Mouse (Mus musculus): ENCODE measurements at regions not wholly inside any gene's neighbourhood (a gene's known extent, or its start where the extent isn't known, plus 50 kb on each side); places are given as distances from the start of the nearest gene placed in this dataset.

DNA sequence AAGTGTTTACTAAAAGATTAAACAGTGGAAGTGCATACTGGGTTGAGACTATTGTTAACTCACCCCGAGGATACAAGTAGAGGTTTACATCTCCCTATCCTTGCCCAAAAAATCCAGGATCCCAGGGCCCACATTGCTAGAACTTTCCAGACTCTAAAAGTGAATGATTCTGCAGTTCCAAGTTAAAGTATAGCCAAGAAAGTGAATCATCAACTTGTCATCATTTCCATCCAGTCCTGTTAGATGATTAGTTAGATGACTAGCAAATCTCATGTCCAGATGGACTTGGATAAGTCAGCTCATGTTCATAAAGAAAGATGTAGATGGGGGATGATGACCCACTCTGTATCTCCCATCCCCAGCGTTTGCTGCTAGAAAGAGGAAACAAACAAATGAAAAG, 155.5 kb downstream of the Tbx18 start:
- Histone ChIP-seq H3K4me1 (ENCODE audit: control insufficient read depth, insufficient read depth, low read length) (no peaks in the 10 kb centered on the region), H3K27me3 (ENCODE audit: control insufficient read depth, insufficient read depth, low read length) (no peaks in the 10 kb centered on the region), H3K4me3 (replicated peaks; ENCODE audit: insufficient read depth, low read depth, low read length) (no peak overlapping the region), H3K27ac (ENCODE audit: insufficient read depth, low read length) (no peak overlapping the region)
- no peak for TF ChIP-seq CTCF (IDR thresholded peaks at IDR 0.05; ENCODE audit: borderline replicate concordance, insufficient read depth, low read depth, low read length)
- no peak for TF ChIP-seq POLR2A (IDR thresholded peaks at IDR 0.05; ENCODE audit: borderline replicate concordance, insufficient read depth, low read length)
- no peak for DNase-seq
- 83% methylated on average over 2 of the region's 2 CpGs for WGBS

DNA sequence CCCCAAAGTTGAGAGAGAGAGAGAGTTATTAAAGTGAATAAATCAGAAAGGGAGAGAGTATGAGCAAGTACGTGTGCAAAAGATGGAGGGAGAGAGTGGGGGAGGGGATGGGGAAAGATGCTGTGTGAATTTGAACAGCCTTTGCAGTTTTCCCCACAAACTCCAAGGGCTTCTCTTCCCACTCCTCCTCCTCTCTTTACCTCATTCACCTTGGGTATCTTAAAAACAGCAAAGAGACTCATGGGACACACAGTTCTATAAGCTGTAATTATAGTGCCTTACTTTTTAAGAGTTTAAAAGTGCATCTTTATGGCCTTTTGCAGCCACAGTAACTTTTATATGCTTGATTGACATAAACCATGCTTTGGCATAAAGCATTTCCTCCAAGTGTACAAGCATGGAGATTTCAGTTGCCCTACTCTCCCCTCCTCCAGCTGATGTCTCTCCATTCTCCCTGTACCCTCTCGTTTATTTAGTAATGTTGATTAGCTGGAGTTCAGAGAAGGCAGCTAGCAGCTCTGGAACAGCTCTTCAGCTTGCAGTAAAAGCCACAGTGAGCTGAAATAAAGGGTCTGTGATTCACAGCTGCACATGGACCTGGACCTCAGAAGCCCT, 156.7 kb downstream of the Tbx18 start:
- DNase-seq = no peak
- Histone ChIP-seq H3K27ac (ENCODE audit: insufficient read depth, low read length) (no peak overlapping the region), H3K4me1 (ENCODE audit: control insufficient read depth, insufficient read depth, low read length) (no peaks in the 10 kb centered on the region), H3K27me3 (ENCODE audit: control insufficient read depth, insufficient read depth, low read length) (no peaks in the 10 kb centered on the region), H3K4me3 (replicated peaks; ENCODE audit: insufficient read depth, low read depth, low read length) (no peak overlapping the region)
- TF ChIP-seq CTCF (IDR thresholded peaks at IDR 0.05; ENCODE audit: borderline replicate concordance, insufficient read depth, low read depth, low read length) (no peak), POLR2A (IDR thresholded peaks at IDR 0.05; ENCODE audit: borderline replicate concordance, insufficient read depth, low read length) (no peak)
- WGBS = 40% methylated on average over 2 of the region's 2 CpGs

DNA sequence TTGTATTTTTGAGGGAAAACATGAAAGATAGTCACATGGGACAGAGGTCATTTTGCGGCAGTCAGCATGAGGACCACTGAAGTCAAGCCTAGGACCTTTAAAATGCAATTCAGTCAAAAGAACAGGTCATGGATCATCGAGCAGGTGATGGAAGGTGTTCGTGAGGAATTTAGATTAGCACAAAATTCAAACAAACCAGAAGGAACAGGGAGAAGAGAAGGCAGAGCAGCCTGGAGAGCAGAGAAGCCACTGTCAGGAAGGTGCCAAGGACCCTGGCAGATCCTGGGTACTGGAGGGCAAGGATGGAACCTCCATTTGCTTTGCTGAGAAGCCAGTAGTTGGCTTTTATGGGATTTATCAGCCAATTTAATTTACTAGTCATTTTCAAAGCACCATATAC, 167.8 kb downstream of the Tbx18 start:
- H3K27ac ChIP-seq (ENCODE audit: insufficient read depth, low read length) = no peak overlapping the region
- H3K4me3 ChIP-seq (replicated peaks; ENCODE audit: insufficient read depth, low read depth, low read length) = no peak overlapping the region
- no peak for DNase-seq
- no peaks in the 10 kb centered on the region for H3K4me1 ChIP-seq (ENCODE audit: control insufficient read depth, insufficient read depth, low read length)
- no peaks in the 10 kb centered on the region; the same call in 1 of the 2 replicates for H3K27me3 ChIP-seq (ENCODE audit: control insufficient read depth, insufficient read depth, low read length)
- TF ChIP-seq CTCF (IDR thresholded peaks at IDR 0.05; ENCODE audit: borderline replicate concordance, insufficient read depth, low read depth, low read length) (no peak), POLR2A (IDR thresholded peaks at IDR 0.05; ENCODE audit: borderline replicate concordance, insufficient read depth, low read length) (no peak)
- 47% methylated on average over 3 of the region's 3 CpGs for WGBS

DNA sequence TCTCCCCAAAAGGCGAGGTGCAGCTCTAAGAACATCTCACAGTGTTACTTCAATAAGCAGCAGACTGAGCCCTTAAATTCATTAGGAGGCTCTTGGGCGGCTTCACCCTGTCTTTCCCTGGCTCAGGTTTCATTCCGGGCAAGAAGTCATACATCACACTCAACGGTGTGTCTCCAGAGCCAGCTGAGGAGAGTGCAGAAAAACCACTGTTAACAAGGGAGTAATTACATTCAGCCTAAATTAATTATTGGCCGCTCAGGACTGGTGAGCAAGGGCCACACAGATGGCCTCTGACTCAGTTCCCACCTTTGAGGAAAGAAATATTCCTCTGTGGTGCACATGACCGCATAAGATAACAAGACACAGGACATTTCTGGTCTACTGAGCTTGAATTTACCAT, 168.3 kb downstream of the Tbx18 start:
- Histone ChIP-seq H3K27ac (ENCODE audit: insufficient read depth, low read length) (no peak overlapping the region), H3K4me1 (ENCODE audit: control insufficient read depth, insufficient read depth, low read length) (no peaks in the 10 kb centered on the region), H3K27me3 (ENCODE audit: control insufficient read depth, insufficient read depth, low read length) (no peaks in the 10 kb centered on the region; the same call in 1 of the 2 replicates), H3K4me3 (replicated peaks; ENCODE audit: insufficient read depth, low read depth, low read length) (no peak overlapping the region)
- no peak for DNase-seq
- WGBS = 65% methylated on average over 6 of the region's 6 CpGs
- TF ChIP-seq POLR2A (IDR thresholded peaks at IDR 0.05; ENCODE audit: borderline replicate concordance, insufficient read depth, low read length) (no peak), CTCF (IDR thresholded peaks at IDR 0.05; ENCODE audit: borderline replicate concordance, insufficient read depth, low read depth, low read length) (no peak)

DNA sequence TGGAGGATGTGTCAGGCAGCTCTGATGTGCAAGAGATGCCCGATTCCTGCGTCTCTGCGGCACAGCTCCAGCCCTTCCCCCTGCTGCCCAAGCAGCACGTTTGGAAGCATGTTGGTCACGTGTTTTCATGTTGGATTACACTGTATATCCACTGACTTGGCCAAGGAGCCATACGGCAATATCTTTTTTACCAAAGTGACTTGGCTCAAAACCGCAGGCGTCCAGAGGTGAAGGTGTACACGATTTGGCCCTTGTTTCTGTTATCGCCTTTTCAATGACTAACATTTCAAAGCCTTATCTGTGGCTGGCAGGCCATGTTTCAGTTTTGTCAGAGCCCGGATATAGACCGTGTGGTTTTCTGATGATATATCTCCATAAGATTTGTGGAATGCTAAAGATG, 173.2 kb downstream of the Tbx18 start:
- DNase-seq = no peak
- 73% methylated on average over 12 of the region's 12 CpGs for WGBS
- Histone ChIP-seq H3K27ac (ENCODE audit: insufficient read depth, low read length) (no peak overlapping the region), H3K27me3 (ENCODE audit: control insufficient read depth, insufficient read depth, low read length) (no peaks in the 10 kb centered on the region; the same call in 1 of the 2 replicates), H3K4me1 (ENCODE audit: control insufficient read depth, insufficient read depth, low read length) (no peaks in the 10 kb centered on the region), H3K4me3 (replicated peaks; ENCODE audit: insufficient read depth, low read depth, low read length) (no peak overlapping the region)
- TF ChIP-seq CTCF (IDR thresholded peaks at IDR 0.05; ENCODE audit: borderline replicate concordance, insufficient read depth, low read depth, low read length) (no peak), POLR2A (IDR thresholded peaks at IDR 0.05; ENCODE audit: borderline replicate concordance, insufficient read depth, low read length) (no peak)

DNA sequence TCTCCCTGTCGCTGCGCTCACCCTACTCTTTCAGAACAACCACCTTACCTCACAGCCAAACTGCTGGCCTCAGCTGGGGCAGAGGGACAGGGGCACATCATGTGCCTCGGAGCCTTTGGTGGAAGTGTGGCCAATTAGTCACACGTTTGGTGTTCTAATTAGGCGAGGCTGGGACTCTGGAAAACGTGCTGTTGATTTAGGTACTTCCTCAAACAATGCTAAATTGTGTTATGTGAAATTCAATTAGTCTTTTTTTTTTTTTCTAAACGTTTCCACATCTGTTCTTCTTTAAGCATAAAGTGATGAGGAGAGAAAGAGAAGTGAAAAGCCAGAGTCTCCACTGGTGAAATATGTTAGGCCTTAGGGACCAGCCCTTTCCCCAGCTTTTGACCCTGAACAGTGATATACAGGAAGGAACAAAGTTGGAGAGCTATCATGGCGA, 174.1 kb downstream of the Tbx18 start:
- Histone ChIP-seq H3K27ac (ENCODE audit: insufficient read depth, low read length) (no peak overlapping the region), H3K4me3 (replicated peaks; ENCODE audit: insufficient read depth, low read depth, low read length) (no peak overlapping the region), H3K27me3 (ENCODE audit: control insufficient read depth, insufficient read depth, low read length) (no peaks in the 10 kb centered on the region; the same call in 1 of the 2 replicates), H3K4me1 (ENCODE audit: control insufficient read depth, insufficient read depth, low read length) (no peaks in the 10 kb centered on the region)
- WGBS = 40% methylated on average over 8 of the region's 8 CpGs
- TF ChIP-seq POLR2A (IDR thresholded peaks at IDR 0.05; ENCODE audit: borderline replicate concordance, insufficient read depth, low read length) = no peak
- no peak for TF ChIP-seq CTCF (IDR thresholded peaks at IDR 0.05; ENCODE audit: borderline replicate concordance, insufficient read depth, low read depth, low read length)
- no peak for DNase-seq

DNA sequence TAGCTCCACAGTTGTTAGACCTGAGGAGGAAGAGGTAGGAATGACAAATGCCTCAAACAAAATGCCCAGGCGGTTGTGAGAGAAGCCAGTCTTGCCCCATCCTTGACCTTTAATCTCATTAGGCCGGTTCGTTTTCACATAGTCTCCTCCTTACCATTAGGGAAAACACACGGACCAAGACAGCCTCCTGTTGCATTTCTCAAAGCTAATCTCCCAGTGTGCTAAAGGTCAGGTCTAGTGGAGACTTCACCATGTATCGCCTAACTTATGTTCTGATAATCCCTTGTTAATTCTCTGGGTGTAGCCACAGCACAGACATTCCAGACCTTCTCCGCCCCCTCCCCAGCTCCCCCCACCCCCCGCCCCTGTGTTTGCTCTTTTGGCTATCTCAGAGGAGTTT, 174.5 kb downstream of the Tbx18 start:
- DNase-seq = no peak
- H3K4me3 ChIP-seq (replicated peaks; ENCODE audit: insufficient read depth, low read depth, low read length) = no peak overlapping the region
- H3K27me3 ChIP-seq (ENCODE audit: control insufficient read depth, insufficient read depth, low read length) = no peaks in the 10 kb centered on the region; the same call in 1 of the 2 replicates
- no peaks in the 10 kb centered on the region for H3K4me1 ChIP-seq (ENCODE audit: control insufficient read depth, insufficient read depth, low read length)
- no peak overlapping the region for H3K27ac ChIP-seq (ENCODE audit: insufficient read depth, low read length)
- WGBS = 58% methylated on average over 7 of the region's 7 CpGs
- no peak for TF ChIP-seq POLR2A (IDR thresholded peaks at IDR 0.05; ENCODE audit: borderline replicate concordance, insufficient read depth, low read length)
- no peak for TF ChIP-seq CTCF (IDR thresholded peaks at IDR 0.05; ENCODE audit: borderline replicate concordance, insufficient read depth, low read depth, low read length)

DNA sequence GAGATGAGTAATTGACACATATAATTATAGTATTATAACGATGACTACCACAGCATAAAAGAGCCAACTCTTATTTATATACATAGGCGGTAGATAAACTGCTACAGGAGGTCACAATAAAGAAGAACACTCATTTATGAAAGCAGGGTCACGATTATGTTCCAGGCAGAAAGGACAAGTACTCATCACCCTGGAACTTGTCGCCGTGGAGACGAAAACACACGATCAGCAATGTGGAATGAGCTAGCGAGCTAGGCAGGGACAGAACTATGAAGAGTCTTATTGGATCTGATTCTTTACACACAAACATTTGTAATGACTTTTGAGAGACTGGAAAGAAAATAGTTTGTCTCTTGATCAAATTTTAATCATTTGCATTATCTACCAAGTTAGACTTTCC, 197.9 kb downstream of the Tbx18 start:
- Histone ChIP-seq H3K4me3 (replicated peaks; ENCODE audit: insufficient read depth, low read depth, low read length) (no peak overlapping the region), H3K4me1 (ENCODE audit: control insufficient read depth, insufficient read depth, low read length) (no peaks in the 10 kb centered on the region), H3K27me3 (ENCODE audit: control insufficient read depth, insufficient read depth, low read length) (no peaks in the 10 kb centered on the region), H3K27ac (ENCODE audit: insufficient read depth, low read length) (no peak overlapping the region)
- TF ChIP-seq POLR2A (IDR thresholded peaks at IDR 0.05; ENCODE audit: borderline replicate concordance, insufficient read depth, low read length) (no peak), CTCF (IDR thresholded peaks at IDR 0.05; ENCODE audit: borderline replicate concordance, insufficient read depth, low read depth, low read length) (no peak)
- DNase-seq = no peak
- WGBS = 41% methylated on average over 8 of the region's 8 CpGs

Data from cerebellum, adult 2 months (tissue).